Mouse (Mus musculus) embryo, embryonic 10.5 days (tissue): ENCODE data around the gene Dock10.

Experiments used
- DNase-seq: peaks from one replicate; pipeline ENCODE4 v3.0.0-alpha.2; 2015; ENCODE audit warnings: low spot score

Dock10 gene

DNA sequence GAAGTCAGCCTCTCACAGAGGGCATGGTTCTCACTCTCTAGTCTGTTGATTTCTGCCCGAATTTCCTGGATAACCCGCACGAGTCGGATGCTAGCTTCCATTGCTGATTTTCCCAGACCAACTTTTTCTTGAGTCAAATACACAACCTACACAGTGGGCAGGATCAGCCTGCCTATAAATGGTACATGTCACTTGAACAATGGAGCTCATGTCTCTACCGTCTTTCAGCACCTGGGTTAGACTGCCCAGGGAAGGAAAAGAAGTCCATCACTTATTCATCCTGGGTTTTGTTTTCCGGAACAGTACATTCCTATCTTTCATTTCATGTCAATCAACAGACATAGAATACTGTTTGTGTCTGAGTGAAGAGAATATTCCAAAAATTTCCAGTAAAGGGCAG is 297.0 kb downstream of the Dock10 start, which contains the start of gene Gm45261:
TSS of gene Gm45261 (minus strand) at position 101 of the 400 bp plus-strand sequence.
- no peak for DNase-seq

DNA sequence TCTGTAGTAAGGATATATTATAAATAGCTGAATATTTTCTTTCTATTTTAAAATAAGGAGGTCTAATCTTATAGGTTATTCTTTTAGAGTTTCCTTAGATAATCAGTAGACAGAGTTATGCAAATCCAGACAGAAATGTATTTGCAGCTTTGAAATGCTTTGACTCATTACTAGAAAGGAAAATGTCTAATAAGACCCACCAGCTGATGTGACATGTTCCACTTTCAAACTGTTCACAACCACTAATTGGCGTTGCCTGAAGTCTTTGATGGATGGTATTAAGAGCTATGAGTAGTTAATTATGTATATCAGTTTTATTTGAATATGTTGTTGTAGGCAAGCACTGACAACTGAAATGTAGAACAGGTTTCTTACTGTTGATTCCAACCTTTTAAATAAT is 298.4 kb downstream of the Dock10 start:
- DNase-seq = no peak

DNA sequence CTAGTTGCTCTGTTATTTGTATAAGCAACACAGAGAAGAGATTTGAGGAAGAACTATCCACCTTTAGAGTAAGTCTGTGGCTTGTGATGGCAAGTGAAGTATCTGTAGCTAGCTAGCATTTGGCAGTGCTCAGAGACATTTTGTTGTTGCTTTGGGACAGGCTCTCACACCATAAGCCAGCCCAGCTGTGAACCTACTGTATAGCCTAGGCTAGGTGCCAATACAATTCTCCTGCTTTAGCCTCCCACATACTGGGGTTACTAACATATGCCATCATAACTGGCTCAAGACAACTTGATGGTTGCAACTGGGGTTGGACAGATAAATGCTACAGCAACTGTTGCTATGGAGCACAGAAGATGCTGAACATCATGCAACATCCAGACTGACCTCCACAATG is 298.9 kb downstream of the Dock10 start:
- DNase-seq = no peak

DNA sequence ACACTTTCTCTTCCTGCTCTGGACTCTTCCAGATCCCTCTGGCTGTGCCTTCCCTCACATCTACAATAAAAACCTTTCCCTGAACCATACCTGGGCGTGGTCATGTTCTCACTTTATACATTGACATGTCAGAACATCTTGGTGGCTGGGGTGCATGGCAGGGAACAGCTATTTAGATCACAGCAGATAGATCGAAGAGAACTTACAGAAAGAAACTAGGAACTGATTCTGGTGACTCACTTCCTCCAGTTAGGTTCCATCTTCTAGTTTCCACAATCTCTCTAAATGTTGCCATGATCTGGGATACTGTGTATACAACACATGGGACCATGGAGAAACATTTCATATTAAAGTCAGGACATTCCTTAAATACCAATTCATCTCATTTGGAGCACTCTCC is 304.4 kb downstream of the Dock10 start:
- no peak for DNase-seq

DNA sequence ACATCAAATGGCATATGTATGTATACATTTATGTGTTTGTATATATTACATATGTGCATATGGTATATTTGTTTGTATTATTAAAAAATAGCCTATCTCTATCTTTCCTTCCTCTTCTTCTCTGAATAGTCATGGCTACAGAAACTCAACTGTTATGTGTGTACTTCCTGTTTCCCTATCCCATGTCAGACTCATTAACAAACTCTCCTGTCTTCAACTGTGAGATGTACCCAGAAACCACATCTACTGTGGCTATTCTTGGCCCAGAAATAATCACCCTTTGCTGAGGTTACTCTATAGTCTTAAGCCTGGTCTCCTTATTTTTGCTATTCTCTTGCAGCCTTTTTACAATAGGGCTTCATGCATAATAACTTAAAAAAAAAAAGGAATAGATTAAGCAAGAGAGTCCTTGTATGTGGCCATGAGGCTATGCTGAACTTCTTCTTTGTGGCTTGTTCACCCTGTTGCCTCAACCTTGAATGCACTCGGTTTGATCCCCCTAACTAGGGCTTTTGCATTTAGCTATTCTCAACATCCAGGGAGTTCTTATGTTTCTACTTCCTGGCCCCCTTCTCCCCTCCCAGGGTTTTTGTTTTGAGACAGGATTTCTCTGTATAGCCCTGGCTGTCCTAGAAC is 306.3 kb downstream of the Dock10 start:
- DNase-seq = no peak
